Mouse (Mus musculus): ENCODE measurements around the gene Ngrn.
A peak's percentile ranks its signal among the peaks of the same experiment; 100 is the strongest.

Gene Ngrn

DNA sequence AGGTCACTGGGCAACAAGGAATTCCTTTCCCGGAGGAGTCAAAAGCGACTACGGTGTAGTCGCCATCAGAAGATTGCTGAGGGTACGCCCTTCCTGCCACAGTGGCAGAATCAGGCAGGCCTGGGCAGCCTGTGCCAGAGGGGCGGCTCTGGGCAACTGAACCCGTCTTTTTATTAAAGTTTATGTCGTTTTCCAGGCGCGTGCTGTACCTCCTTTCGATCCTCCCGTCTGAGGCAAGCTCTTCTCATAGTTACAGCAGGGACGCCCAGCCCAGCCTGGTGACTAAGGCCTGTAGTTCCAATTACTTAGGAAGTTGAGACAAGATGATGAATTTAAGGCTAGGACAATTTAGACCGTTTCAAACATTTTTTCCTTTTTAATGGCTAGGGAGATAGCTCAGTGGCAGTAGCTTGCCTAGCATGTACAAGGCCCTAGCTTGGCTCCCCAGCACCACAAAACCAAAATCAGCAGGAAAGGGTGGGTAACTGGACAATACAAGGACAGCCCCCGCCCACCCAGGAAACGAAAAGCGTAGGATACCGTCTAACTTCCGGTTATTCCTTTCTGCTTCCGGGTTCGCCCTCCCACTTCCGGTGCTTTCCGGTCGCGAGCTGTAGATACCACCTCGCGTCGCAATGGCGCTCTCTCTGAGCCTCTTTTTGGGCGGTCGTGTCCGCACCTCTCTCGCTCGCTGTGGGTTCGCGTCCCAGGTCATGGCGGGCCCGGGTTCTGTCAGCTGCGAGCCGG lies at the start of gene Ngrn:
TSS of gene Ngrn (plus strand) at position 591 of the 747 bp plus-strand sequence.
- DNase-seq (ENCODE audit: extremely low spot score, low read depth, low spot score) = no peak

DNA sequence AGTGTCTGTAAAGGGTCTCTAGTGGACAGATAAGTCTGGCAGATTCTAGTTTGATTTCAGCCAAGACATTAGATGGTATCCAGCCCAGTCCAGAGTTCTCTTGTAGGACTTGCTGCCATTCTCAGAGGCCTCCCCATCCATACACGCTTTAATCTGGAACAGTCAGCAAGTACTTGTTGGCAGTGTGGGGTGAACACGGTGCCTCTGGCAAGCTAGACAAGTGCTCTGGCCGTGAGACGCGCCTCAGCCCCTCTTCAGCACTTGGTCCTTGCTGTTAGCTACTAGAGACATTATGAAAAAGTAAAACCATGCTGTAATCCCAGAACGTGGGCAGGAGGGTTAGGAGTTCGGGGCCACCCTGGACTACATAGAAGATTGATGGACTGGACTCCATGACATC lies 47.4 kb upstream of the Ngrn start:
- no peak for DNase-seq (ENCODE audit: extremely low spot score, low read depth, low spot score)

DNA sequence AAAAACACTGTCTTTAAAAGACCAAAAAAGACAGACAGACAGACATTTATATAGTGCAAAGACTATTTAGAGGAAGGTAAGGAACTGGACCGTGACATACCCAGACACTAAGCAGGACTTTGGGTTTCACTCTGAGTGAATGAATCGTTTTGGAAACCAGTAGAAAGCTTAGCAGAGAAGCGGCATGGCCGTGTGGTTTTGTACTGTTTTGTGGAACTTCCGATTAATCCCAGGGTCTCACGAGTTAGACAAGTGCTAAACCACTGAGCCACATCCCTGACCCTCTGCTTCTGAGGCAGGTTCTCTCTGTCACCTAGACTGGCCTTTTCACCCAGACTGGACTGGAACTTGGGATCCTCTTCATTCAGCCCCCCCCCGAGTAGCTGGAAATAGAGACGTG lies 46.6 kb upstream of the Ngrn start:
- DNase-seq (ENCODE audit: extremely low spot score, low read depth, low spot score) = no peak

DNA sequence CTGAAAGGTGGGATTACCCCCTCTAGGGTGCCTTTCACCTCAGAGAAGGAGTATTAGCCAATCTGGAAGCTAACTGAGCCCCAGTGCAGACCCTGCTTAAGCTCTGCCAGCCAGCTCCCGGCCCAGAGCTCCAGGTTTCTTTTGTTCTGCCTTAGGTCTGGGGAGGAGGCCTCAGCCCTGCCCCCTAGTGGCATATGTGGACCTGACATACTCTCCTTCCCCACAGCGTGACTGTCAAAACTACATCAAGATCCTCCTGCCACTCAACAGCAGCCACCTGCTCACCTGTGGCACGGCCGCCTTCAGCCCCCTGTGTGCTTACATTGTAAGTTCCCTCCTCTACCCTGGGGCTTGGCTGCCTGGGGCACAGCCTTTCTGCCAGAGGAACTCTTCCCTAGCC lies 45.6 kb upstream of the Ngrn start:
- no peak for DNase-seq (ENCODE audit: extremely low spot score, low read depth, low spot score)

DNA sequence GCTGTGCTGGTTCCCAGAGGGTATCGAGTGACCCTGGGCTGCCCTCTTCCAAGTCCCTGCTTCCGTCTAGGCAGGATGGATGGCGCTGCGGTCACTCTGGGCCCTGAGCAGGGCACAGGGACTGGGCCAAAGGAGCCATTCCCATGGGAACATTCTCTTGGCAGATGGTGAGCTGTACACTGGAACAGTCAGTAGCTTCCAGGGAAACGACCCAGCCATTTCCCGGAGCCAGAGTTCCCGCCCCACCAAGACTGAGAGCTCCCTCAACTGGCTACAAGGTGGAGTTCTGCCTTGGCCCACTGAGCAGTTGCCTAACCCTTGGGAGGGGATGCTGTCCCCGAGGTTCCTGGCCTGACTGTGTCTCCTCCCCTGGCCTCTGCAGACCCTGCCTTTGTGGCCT lies 44.4 kb upstream of the Ngrn start:
- no peak for DNase-seq (ENCODE audit: extremely low spot score, low read depth, low spot score)

DNA sequence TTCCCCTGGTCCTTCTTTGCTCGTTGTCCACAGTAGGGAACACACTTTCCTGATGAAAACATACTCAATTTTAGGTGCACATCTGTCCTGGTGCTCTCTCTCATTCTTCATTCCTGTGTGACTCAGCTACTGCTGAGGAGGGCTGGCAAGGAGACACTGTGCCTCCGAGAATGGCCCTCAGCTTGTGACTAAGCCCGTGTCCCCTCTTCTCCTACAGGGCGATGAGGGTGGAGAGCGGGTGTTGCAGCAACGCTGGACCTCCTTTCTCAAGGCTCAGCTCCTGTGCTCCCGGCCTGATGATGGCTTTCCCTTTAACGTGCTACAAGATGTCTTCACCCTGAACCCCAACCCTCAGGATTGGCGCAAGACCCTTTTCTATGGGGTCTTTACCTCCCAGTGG lies 42.3 kb upstream of the Ngrn start:
- DNase-seq (ENCODE audit: extremely low spot score, low read depth, low spot score) = no peak

DNA sequence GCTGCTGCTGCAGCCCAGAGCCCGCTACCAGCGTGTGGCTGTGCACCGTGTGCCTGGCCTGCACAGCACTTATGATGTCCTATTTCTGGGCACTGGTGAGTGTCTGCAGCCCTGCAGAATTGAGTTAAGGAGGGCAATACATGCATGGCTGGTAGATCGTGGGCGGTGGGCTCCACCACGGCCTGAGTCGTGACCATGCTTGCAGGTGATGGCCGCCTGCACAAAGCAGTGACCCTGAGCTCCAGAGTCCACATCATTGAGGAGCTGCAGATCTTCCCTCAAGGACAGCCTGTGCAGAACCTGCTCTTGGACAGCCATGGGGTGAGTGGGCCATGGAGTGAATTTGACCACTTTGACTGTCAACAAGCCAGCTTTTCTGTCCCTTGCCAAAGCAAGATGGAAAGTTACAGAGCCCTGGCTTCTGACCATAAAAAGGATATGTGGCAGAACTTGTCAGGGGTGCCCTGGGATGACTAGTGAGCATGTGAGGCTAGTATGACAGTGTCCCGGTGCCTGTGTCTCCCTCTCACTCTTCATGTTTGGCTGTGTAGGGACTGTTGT lies 40.7 kb upstream of the Ngrn start:
- no peak for DNase-seq (ENCODE audit: extremely low spot score, low read depth, low spot score)

DNA sequence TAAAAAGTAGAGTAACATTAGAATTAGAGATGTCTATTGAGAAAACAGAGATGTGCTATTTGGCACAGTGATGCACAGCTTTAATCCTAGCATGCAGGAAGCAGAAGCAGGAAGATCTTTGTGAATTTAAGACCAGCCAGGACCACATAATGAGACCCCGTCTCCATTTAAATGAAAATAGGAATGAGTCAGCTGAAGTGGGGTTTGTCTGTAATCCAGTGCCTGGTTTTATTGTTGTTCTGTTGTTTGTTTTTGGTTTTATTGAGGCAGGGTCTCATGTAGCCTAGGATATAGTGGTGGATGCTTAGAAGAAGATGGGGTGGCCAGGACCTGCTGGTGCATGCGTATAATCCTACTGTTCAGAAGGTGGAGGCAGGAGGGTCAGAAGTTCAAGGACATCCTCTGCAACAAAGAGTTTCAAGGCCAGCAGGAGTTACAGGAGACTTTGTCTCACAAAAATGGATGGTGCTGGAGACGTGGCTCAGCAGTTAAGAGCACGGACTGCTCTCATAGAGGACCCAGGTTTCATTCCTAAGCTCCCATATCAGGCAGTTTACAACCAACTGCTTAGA lies 39.8 kb upstream of the Ngrn start:
- DNase-seq (ENCODE audit: extremely low spot score, low read depth, low spot score) = no peak

DNA sequence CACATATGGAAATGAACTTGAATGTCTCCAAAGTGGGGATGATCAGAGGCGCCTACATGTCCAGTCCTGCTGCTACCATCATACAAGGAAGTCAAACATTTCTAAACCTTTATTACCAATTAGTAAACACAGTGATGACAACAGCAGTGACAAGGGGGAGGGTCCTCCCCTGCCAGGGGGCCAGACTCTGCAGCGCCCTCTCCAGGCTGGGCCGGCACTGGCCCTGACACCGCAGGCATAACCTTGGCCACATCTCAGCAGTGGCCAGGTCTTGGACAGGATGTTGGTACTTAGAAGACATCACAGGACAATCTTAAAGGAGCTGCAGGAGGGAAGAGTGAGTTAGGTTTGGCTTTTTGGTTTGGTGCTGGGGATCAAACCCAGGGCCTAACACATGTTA lies 34.0 kb upstream of the Ngrn start:
- no peak for DNase-seq (ENCODE audit: extremely low spot score, low read depth, low spot score)

DNA sequence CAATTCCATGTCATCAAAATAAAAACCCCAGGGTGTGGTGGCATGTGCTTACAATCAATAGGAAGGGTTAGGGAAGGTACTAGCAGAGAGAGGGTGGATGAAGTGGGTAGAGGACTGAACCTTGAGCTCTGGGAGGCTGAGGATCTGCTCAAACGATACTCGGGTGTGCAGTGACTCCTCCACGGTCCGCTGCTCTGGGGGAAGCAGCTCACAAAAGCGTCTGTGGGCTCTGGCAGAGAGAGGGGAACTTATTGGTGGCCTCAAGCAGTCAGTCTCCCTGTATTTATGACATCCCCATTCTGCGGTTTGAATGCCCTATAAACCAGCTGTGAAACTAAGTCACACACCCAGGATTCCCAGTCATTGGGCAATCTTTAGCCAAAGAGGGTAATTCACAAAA lies 30.8 kb upstream of the Ngrn start:
- DNase-seq (ENCODE audit: extremely low spot score, low read depth, low spot score) = no peak

DNA sequence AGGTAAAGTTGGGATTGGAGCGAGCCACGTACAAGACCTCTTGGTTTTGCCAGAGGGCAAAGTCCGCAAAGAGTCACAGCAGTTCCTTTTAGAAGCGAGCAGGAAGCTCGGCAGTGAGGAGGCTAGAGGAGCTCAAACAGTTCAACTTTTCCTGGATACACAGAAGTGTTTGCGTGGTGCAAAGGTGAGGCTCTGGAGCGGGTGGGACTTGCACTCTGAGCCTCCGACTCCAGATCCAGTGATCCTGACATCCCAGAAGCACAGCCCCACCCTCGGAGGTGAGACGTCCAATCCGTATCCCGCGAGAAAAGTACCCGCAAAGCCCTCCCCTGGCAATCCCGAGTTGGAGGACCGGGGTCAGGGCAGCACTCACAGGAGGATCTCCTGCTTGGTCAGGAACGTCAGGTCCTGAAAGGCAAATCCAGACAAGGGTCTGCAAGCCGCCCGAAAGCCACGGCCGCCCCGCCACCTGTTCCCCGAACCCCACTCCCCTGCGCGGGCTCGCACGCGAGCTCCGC lies 29.0 kb upstream of the Ngrn start:
- DNase-seq (ENCODE audit: extremely low spot score, low read depth, low spot score) = no peak

DNA sequence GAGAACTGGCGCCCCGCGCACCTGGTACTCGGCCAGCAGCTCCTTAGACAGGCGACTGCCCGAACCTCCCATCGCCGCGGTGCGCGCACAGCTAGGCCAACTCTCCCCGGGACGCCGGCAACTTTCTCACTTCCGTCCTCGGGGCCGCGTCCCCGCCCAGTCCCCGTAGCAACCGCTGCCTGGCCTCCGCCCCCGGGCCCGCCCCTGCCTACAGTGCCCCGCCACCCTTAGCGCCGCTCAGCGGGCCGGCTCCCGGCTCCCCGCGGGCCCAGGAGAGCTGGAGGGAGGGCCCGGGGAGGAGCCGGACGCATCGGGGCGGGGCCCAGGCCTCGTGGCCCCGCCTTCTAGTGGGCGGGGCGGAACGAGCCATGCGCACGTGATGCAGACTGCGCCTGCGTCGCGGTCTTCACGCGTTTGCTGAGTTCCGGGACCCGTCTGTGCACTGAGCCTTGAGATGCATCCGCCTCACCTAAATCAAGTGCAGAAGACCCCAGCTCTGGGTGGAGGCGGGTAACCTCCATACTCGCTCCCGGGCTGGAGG lies 28.5 kb upstream of the Ngrn start, which contains the start of the genes Cib1 and Gdpgp1:
TSS of gene Cib1 (minus strand) at position 325 of the 541 bp plus-strand sequence.
TSS of gene Gdpgp1 (plus strand) at position 377 of the 541 bp plus-strand sequence.
- DNase-seq (ENCODE audit: extremely low spot score, low read depth, low spot score) = peak; percentile 93

DNA sequence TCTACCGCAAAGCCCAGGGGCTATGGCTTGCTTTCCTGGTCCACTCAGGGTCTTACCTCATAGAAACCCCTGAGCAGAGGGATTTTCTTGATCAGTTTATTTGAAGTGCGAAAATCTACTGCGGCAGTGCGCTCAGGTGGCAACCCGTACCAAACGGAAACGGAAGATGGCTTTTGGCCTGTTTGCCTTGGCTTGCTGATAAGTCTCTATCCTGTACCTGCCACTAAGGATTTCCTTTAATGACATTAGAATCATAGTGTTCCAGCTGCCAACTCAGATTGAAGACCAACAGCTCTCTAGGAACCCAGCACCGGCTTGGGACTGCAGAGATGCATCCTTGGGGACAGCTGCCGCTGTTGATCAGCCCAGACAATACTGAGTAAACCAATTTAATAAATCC lies 27.2 kb upstream of the Ngrn start:
- DNase-seq (ENCODE audit: extremely low spot score, low read depth, low spot score) = no peak

DNA sequence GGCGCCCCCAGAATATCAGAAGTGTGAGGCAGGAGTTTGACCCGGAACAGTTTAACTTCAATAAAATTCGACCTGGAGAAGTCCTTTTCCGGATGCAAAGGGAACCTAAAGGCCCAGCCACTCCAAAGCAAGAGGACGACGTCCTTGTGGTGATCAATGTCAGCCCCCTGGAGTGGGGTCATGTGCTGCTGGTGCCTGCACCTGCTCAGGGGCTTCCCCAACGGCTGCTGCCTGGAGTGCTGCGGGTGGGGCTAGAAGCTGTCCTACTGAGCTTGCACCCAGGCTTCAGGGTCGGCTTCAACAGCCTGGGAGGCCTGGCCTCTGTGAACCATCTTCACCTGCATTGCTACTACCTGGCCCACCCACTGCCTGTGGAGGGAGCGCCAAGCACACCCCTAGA lies 22.5 kb upstream of the Ngrn start:
- DNase-seq (ENCODE audit: extremely low spot score, low read depth, low spot score) = no peak

DNA sequence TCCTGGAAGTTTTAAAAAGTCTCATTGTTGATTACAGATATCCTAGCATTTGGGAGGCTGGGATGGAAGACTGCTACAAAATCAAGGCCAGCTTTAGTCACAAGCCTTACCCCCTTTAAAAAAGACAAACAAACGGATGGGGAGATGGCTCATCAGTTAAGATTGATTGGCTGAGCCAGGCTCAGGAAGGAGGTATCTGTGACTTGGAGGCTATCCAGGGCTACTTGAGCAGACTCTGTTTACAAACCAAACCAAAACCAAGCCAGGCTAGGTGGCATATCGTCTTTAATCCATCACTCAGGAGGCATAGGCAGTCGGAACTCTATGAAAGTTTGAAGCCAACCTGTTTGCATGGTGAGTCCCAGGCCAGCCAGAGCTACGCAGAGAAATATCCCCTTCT lies 19.4 kb upstream of the Ngrn start:
- DNase-seq (ENCODE audit: extremely low spot score, low read depth, low spot score) = no peak

DNA sequence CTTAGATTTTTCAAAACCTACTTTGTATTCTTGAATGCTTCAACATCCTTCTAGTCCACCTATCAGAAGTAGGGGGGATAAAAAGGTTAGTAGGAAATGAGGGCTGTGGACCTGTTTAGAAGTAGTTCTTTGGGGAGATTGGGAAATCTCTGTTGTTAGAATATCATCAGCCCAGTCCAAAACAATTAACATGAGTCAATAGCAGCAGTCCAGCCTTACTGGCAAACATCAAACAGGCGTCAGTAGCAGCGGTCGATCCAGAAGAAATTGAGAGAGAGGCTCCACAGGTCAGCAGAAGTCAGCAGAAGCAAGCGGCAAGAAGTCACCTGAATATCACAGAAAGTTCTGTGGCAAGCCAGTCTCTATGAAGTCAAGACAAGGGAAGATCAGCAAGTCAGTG lies 16.2 kb upstream of the Ngrn start:
- no peak for DNase-seq (ENCODE audit: extremely low spot score, low read depth, low spot score)

DNA sequence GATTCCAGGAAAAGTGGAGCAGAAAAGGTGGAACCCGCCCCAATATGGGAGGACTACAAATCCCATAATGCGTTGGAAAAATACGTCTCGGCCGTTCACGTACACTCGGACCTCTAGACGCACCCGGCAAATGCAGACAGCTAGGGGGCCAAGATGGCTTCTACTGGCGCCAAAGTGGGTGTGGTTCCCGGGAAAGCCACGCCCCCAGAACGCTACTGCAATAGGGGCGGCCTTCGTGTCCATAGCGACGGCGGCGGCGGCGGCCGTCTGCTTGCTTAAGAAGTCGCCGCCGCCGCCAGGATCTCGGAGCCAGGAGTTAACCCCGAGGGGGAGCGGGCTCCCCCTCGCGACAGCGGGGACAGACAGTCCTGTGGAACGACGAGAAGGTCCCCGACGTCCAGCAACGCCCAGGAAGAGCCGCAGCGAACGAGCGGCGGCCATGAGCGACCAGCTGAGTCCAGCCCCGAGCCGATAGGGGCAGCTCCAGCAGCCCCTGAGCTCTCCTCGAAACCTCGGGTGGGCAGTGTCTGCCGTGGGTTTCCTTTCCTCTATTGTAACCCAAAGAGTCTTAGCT lies 14.8 kb upstream of the Ngrn start, which contains the start of gene Ttll13:
TSS of gene Ttll13 (plus strand) at position 229 of the 574 bp plus-strand sequence.
- DNase-seq (ENCODE audit: extremely low spot score, low read depth, low spot score) = peak; percentile 85

DNA sequence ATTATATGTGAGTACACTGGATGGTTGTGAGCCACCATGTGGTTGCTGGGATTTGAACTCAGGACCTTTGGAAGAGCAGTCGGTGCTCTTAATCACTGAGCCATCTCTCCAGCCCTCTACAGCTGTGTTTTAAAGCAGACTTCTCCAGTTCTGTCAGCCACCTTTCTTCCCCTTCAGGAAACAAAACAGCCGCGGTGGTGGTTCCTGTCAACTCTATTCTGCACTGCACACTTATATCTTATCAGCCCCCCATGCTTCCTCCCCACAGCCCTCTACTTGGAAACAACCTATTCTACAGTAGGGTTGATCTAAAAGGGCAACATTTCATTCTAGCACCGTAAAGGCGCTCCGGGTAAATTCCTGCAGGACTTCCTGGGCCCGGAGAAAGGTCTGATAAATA lies 14.2 kb upstream of the Ngrn start:
- DNase-seq (ENCODE audit: extremely low spot score, low read depth, low spot score) = no peak

DNA sequence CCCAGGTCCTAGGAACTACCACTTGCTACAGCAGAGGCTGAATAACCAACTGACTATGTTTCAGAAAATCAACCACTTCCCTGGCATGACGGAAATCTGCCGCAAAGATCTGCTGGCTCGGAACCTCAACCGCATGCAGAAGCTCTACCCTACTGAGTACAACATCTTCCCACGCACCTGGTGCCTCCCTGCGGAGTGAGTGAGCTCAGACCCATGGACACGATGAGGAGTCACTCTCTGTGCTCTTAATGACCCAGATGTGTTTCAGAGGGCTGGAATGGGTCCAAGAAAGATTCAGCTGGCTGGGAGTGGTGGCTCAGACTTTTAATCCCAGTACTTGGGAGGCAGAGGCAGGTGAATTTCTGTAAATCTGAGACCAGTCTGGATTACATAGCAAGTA lies 8.6 kb upstream of the Ngrn start:
- DNase-seq (ENCODE audit: extremely low spot score, low read depth, low spot score) = no peak

DNA sequence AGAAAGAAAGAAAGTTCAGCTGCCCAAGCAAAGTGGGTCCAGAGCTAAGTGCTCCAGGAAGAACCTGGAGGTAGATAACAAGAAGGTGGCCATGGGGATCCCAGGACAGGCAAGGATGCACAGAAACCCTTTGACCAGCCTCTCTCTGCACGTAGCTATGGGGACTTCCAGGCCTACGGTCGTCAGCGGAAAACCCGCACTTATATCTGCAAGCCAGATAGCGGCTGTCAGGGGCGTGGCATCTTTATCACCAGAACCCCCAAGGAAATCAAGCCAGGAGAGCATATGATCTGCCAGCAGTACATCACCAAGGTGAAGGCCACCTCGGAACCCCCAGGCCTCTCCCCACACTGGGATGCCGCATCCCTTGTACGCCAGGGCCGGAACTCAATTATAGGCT lies 8.1 kb upstream of the Ngrn start:
- no peak for DNase-seq (ENCODE audit: extremely low spot score, low read depth, low spot score)

DNA sequence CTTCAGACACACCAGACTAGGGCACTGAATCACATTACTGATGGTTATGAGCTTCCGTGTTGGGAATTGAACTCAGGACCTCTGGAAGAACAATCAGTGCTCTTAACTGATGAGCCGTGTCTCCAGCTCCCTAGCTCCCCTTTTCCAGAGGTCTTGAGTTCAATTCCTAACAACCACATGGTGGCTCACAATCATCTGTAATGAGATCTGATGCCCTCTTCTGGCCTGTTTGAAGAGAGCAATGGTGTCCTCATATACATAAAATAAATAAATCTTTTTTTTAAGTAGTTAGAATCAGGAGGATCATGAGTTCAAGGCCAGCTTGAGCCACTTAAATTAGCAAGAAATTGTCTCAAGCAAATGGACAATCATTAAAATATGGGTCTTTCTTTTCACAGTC lies 5.0 kb upstream of the Ngrn start:
- DNase-seq (ENCODE audit: extremely low spot score, low read depth, low spot score) = no peak

DNA sequence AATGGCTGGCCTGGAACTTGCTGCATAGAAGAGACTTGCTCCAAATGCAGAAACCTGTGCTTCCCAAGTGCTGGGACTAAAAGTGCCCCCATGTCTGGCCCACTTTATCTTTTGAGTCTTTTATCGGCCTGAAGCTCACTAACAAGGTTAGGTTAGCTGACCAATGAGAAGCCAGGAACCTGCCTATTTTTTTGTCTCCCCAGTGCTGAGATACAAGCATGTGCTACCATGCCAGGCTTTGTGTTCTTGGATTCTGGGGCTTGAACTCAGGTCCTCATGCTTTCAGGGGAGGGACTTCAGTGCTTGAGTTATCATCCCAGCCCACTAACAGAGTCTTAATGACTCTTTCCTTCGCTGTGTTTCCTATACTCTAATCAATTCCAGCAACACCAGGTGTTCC lies 3.3 kb upstream of the Ngrn start:
- DNase-seq (ENCODE audit: extremely low spot score, low read depth, low spot score) = no peak
